Comparison of ENCODE assay signal across 8 mouse cellular contexts in the genomic region with DNA sequence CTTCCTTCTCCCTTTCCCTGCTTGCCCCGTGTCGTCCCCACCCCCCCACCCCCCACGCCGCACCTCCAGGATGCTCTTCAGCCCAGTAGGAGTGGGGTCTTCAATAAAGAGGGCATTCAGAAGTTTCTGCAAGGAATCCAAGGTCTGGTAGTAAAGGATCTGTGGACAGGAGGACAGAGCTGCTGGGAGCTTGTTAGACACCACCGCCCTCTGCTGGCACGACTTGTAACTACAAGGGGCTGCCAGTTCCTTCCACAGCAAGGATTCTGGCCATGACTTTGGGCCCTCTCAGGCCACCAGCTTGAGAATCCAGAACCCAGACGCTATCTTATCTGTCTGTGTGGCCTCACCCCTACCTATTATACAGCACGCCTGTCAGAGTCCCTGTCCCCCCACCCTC. TPM values are rescaled to one million over a fixed set of nuclear protein-coding genes. Genes with fewer than 3 reads are reported as not detected.
DNase-seq lines count a peak whose midpoint lies in the region; ATAC-seq lines count a peak whose summit lies in the region.

No protein-coding gene starts in this region.

- H3K27ac ChIP-seq in hindbrain, embryonic 15.5 days (replicated peaks), result no peak overlapping the region

- H3K27me3 ChIP-seq in hindbrain, embryonic 15.5 days, result no peaks in the 10 kb centered on the region

- H3K4me1 ChIP-seq in hindbrain, embryonic 15.5 days (replicated peaks), result peaks cover 20% of the 10 kb centered on the region

- ATAC-seq in hindbrain, embryonic 15.5 days (ENCODE audit: low FRiP score, low read depth), result no peak; the same call in 1 of the 2 replicates

- no peak overlapping the region for H3K9ac ChIP-seq in hindbrain, embryonic 15.5 days

- peak overlapping the region; percentile 32 for H3K4me2 ChIP-seq in hindbrain, embryonic 15.5 days

- H3K4me3 ChIP-seq in hindbrain, embryonic 15.5 days, result no peak overlapping the region

- 0% methylated on average over 8 of the region's 8 CpGs for WGBS in hindbrain, embryonic 15.5 days

- DNase-seq in NIH3T3 (ENCODE audit: low read depth), result peak; percentile 88
- peak; percentile 78 for DNase-seq in cerebellum, adult 9-10 months
- peak; percentile 68 to 75 for DNase-seq in frontal cortex, postnatal 25 days (ENCODE audit: low spot score in 2 of 2)
- DNase-seq in left cerebral cortex, adult 11 months (ENCODE audit: low spot score), result peak; percentile 70
- peak; percentile 80 for DNase-seq in lung, postnatal 36 days
- peak; percentile 36 for DNase-seq in retina, postnatal 7 days (ENCODE audit: low read depth, low spot score)
- peak; percentile 90 for DNase-seq in thymus, postnatal 4 days

- H3K9me3 ChIP-seq in hindbrain, embryonic 15.5 days, result no peaks in the 10 kb centered on the region

- no peaks in the 10 kb centered on the region for H3K36me3 ChIP-seq in hindbrain, embryonic 15.5 days

RNA-seq across cellular contexts. Expression of gene Mroh7, which starts 22.3 kb away (rescaled TPM):
- polyA plus RNA-seq in hindbrain, embryonic 15.5 days (2015; fragmentation: Nextera tagmentation; extraction: Ambion mirVana), result 0.21 and 1.5 TPM in 2 replicates

RNA-seq across cellular contexts. Expression of gene Fam151a, which starts 25.3 kb away (rescaled TPM):
- not detected in 2 replicates for polyA plus RNA-seq in hindbrain, embryonic 15.5 days (2015; fragmentation: Nextera tagmentation; extraction: Ambion mirVana)

RNA-seq across cellular contexts. Expression of gene Ttc4, which starts 29.7 kb away (rescaled TPM):
- polyA plus RNA-seq in hindbrain, embryonic 15.5 days (2015; fragmentation: Nextera tagmentation; extraction: Ambion mirVana), result 131 and 153 TPM in 2 replicates

RNA-seq across cellular contexts. Expression of gene Pars2, which starts 57.5 kb away (rescaled TPM):
- 9.6 and 10.3 TPM in 2 replicates for polyA plus RNA-seq in hindbrain, embryonic 15.5 days (2015; fragmentation: Nextera tagmentation; extraction: Ambion mirVana)

Comparison
In these comparisons a context has a peak if more than half of its experiments do, and no peak if none do; other contexts are left out.
1. DNase-seq: peak in every context shown above with its lines; median percentile 90 in thymus, postnatal 4 days; 88 in NIH3T3; 80 in lung, postnatal 36 days; 78 in cerebellum, adult 9-10 months; 72 in frontal cortex, postnatal 25 days; 70 in left cerebral cortex, adult 11 months; 36 in retina, postnatal 7 days.